Comparison of ENCODE assay signal across 24 mouse cellular contexts in genomic region chr14:105628673-105629072, GRCm38 (mm10).
DNase-seq lines count a peak whose midpoint lies in the region; ATAC-seq and TF ChIP-seq lines count a peak whose summit lies in the region.
"Had no signal": no experiment of that assay in that cellular context is flagged by ENCODE, and none has a peak within 500 bp of the region (broad histone marks: within the 10 kb centered on the region; RNA-seq: fewer than 3 reads in every experiment).

No protein-coding gene starts in this region.

- no peak overlapping the region for H3K4me2 ChIP-seq in forebrain, embryonic 13.5 days
- H3K4me2 ChIP-seq in kidney, embryonic 15.5 days = no peak overlapping the region
- H3K4me2 ChIP-seq: forebrain, embryonic 12.5 days; heart, embryonic 11.5 days; limb, embryonic 12.5 days; liver, embryonic 11.5 days; midbrain, embryonic 11.5 days; neural tube, embryonic 15.5 days had no signal

- no peak for DNase-seq in left cerebral cortex, adult 2 months (ENCODE audit: extremely low spot score in 1 of 2, low spot score in 2 of 2)
- DNase-seq in left cerebral cortex, adult 9 months (ENCODE audit: low spot score in 2 of 2) = no peak
- peak; percentile 57 for DNase-seq in brain, adult 2 months (ENCODE audit: low read depth, low spot score)
- no peak for DNase-seq in adrenal gland, postnatal 14 days
- DNase-seq: adrenal gland, adult 2 months; cerebellum, adult 2 months; cerebellum, postnatal 25 days; gastrocnemius, postnatal 10 days; heart, adult 11 months; kidney, postnatal 4 days; liver, postnatal 0 days; right cerebral cortex, adult 18-20 months had no signal

- 60% methylated on average over 3 of the region's 3 CpGs for WGBS in forebrain, embryonic 13.5 days
- 70% methylated on average over 3 of the region's 3 CpGs for WGBS in kidney, embryonic 15.5 days

- H3K27ac ChIP-seq in left cerebral cortex, adult 2 months = peak overlapping the region; percentile 60
- H3K27ac ChIP-seq in forebrain, embryonic 13.5 days = no peak overlapping the region
- H3K27ac ChIP-seq in kidney, embryonic 15.5 days = no peak overlapping the region
- H3K27ac ChIP-seq: forebrain, embryonic 12.5 days; limb, embryonic 12.5 days; macrophage; neural tube, embryonic 15.5 days had no signal

- H3K9me3 ChIP-seq in forebrain, embryonic 13.5 days (replicated peaks) = no peaks in the 10 kb centered on the region
- no peaks in the 10 kb centered on the region for H3K9me3 ChIP-seq in kidney, embryonic 15.5 days (replicated peaks)
- H3K9me3 ChIP-seq: forebrain, embryonic 12.5 days; limb, embryonic 12.5 days; neural tube, embryonic 15.5 days had no signal

- H3K4me1 ChIP-seq in forebrain, embryonic 13.5 days = peaks cover 27% of the 10 kb centered on the region
- peaks cover 8% of the 10 kb centered on the region for H3K4me1 ChIP-seq in kidney, embryonic 15.5 days

- no peak overlapping the region for H3K4me3 ChIP-seq in left cerebral cortex, adult 2 months
- H3K4me3 ChIP-seq in forebrain, embryonic 13.5 days = no peak overlapping the region
- H3K4me3 ChIP-seq in kidney, embryonic 15.5 days (replicated peaks) = no peak overlapping the region
- H3K4me3 ChIP-seq: forebrain, embryonic 12.5 days; limb, embryonic 12.5 days; neural tube, embryonic 15.5 days had no signal

- intact Hi-C loops in left cerebral cortex, adult 2 months (cut with DNase I) = no loop called here

- TF ChIP-seq CTCF in left cerebral cortex, adult 2 months (IDR thresholded peaks at IDR 0.05) = no peak

- H3K36me3 ChIP-seq in forebrain, embryonic 13.5 days (ENCODE audit: poor library complexity, severe bottlenecking) = no peaks in the 10 kb centered on the region
- H3K36me3 ChIP-seq in kidney, embryonic 15.5 days = no peaks in the 10 kb centered on the region
- H3K36me3 ChIP-seq: forebrain, embryonic 12.5 days; limb, embryonic 12.5 days; neural tube, embryonic 15.5 days had no signal

- H3K9ac ChIP-seq in forebrain, embryonic 13.5 days = no peak overlapping the region
- no peak overlapping the region for H3K9ac ChIP-seq in kidney, embryonic 15.5 days
- H3K9ac ChIP-seq: forebrain, embryonic 12.5 days; limb, embryonic 12.5 days; liver, postnatal 0 days; neural tube, embryonic 15.5 days had no signal

- ATAC-seq in megakaryocyte, adult 5-6 weeks (ENCODE audit: poor library complexity, severe bottlenecking) = peak; percentile 56; the same call in 1 of the 2 replicates
- no peak for ATAC-seq in forebrain, embryonic 13.5 days
- no peak for ATAC-seq in kidney, embryonic 15.5 days (replicated peaks; ENCODE audit: low FRiP score)
- ATAC-seq: intestine, postnatal 0 days; liver, postnatal 0 days; lung, postnatal 0 days had no signal

- no peaks in the 10 kb centered on the region for H3K27me3 ChIP-seq in forebrain, embryonic 13.5 days
- H3K27me3 ChIP-seq in kidney, embryonic 15.5 days = no peaks in the 10 kb centered on the region
- H3K27me3 ChIP-seq: forebrain, embryonic 12.5 days; limb, embryonic 12.5 days; neural tube, embryonic 15.5 days had no signal
